Mouse (Mus musculus) testis, postnatal 14 days (tissue): Measurements from ENCODE around the gene Gm10260.

Experiments
- DNase-seq: peaks from one replicate; pipeline ENCODE4 v3.0.0; 2021; ENCODE audit warnings: low spot score

Gm10260 gene

GRCm38 (mm10) chr13:97768046-97768682 lies 7.7 kb upstream of the Gm10260 start:
- DNase-seq = no peak

GRCm38 (mm10) chr13:97766600-97766999 lies 6.2 kb upstream of the Gm10260 start:
- no peak for DNase-seq

- no peak for DNase-seq
These were observed 5.5 kb upstream of the Gm10260 start for GRCm38 (mm10) chr13:97765913-97766312.

GRCm38 (mm10) chr13:97764067-97764466 lies 3.6 kb upstream of the Gm10260 start:
- no peak for DNase-seq

GRCm38 (mm10) chr13:97763436-97763835 lies 3.0 kb upstream of the Gm10260 start:
- DNase-seq = no peak

GRCm38 (mm10) chr13:97762121-97762520 lies 1.7 kb upstream of the Gm10260 start:
- DNase-seq = no peak

GRCm38 (mm10) chr13:97757033-97757432 lies 3.4 kb downstream of the Gm10260 start:
- no peak for DNase-seq

- no peak for DNase-seq
These were observed 4.3 kb downstream of the Gm10260 start for GRCm38 (mm10) chr13:97756091-97756490.

GRCm38 (mm10) chr13:97750851-97751381 lies 9.5 kb downstream of the Gm10260 start:
- no peak for DNase-seq

- no peak for DNase-seq
These were observed 13.2 kb downstream of the Gm10260 start for GRCm38 (mm10) chr13:97747037-97747860.

GRCm38 (mm10) chr13:97744669-97745068 lies 15.8 kb downstream of the Gm10260 start:
- DNase-seq = no peak

- DNase-seq = no peak
These were observed 16.4 kb downstream of the Gm10260 start for GRCm38 (mm10) chr13:97744036-97744435.

GRCm38 (mm10) chr13:97743229-97743988 lies 17.0 kb downstream of the Gm10260 start:
- DNase-seq = no peak

GRCm38 (mm10) chr13:97735931-97736330 lies 24.5 kb downstream of the Gm10260 start:
- no peak for DNase-seq

- no peak for DNase-seq
These were observed 25.7 kb downstream of the Gm10260 start for GRCm38 (mm10) chr13:97734760-97735159.

- no peak for DNase-seq
These were observed 35.1 kb downstream of the Gm10260 start for GRCm38 (mm10) chr13:97725160-97725825.

- no peak for DNase-seq
These were observed 35.9 kb downstream of the Gm10260 start for GRCm38 (mm10) chr13:97724551-97724950.

- no peak for DNase-seq
These were observed 47.7 kb downstream of the Gm10260 start for GRCm38 (mm10) chr13:97712506-97713275.

- no peak for DNase-seq
These were observed 48.9 kb downstream of the Gm10260 start for GRCm38 (mm10) chr13:97711510-97711909.
